Mouse (Mus musculus) regulatory T cell (primary cell): ENCODE results near the gene Clhc1.

Source experiments
- in situ Hi-C: fragments of 300-600 bp; cut with MboI, MseI; formaldehyde crosslinking; loops from one replicate; pipeline ENCODE4 v1.15.1; 2025; ENCODE audit warnings: high pct_unique_total_duplicates

Clhc1 gene

DNA sequence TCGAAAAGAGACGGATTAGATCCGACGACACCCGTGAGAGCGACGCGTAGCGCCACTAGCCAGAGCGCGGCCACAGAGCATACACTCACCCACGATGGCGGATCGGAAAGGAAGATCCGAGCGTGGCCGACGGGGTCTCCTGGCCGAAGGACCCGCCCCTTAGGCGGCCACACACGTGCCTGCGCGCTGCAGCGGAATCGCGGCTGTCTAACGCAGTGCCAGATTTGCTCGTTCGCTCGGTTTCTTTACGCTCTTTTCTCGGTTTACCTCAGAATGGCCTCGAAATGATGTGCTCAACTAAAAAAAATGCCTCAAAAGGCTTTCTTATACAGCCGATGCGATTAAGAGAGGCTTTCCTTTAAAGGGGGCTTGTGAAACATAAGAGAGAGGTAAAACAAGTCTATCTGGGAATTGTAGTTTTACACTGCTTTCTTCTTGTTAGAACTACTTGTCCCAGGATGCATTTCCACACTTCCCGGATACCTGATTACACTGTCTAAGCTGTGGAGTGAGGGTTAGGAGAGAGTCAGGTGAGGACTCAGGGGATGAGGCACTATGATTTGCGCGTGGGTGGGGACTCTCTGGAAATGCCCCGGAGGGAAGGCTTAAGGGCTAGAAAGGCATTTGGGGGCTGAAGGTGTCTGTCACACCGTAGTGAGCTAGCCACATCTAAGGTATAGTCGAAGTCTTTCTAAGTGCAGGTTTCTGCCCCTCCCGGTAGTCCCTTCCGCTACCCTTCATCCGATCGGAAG is at the start of gene Clhc1, which contains the start of gene Rps27a:
TSS of gene Clhc1 (plus strand) at position 199 of the 752 bp plus-strand sequence.
TSS of gene Rps27a (minus strand) at position 358 of the 752 bp plus-strand sequence.
- in situ Hi-C loops, result loop anchor here (5.0 to 25.0 kb wide), 3 partner anchors 144 to 1414 kb away; partner anchors contain the start of genes Erlec1 and Rtn4

- in situ Hi-C loops, result loop anchor here (25.0 kb wide), 1 partner anchor 1258 kb away; the partner anchor contains the start of gene Psme4
Measured at GRCm38 (mm10) chr11:29503948-29504893, 43.5 kb upstream of the Clhc1 start.

GRCm38 (mm10) chr11:29504899-29505625 is 42.7 kb upstream of the Clhc1 start:
- in situ Hi-C loops, result loop anchor here (25.0 kb wide), 1 partner anchor 1257 kb away; the partner anchor contains the start of gene Psme4

DNA sequence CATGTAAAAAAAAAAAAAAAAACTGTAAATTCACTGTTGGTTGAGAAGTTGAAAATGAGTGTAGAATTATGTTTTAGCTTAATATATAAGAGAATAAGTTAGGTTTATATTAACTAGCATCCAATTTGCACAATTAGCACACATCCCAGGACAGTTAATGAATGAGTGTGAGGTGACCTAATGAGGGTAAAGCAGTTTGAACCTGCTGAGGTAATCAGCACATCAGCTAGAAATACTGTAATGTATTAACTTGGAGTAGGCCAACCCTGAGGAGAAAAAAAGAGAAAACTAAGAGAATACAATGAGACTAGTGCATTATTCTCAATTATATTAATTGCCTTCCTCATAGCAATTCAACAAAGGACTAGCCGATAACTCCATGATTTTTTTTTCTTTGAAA is 38.3 kb upstream of the Clhc1 start:
- in situ Hi-C loops, result loop anchor here (25.0 kb wide), 1 partner anchor 1253 kb away; the partner anchor contains the start of gene Psme4

GRCm38 (mm10) chr11:29512818-29513535 is 34.8 kb upstream of the Clhc1 start:
- in situ Hi-C loops, result loop anchor here (25.0 kb wide), 1 partner anchor 1249 kb away; the partner anchor contains the start of gene Psme4

DNA sequence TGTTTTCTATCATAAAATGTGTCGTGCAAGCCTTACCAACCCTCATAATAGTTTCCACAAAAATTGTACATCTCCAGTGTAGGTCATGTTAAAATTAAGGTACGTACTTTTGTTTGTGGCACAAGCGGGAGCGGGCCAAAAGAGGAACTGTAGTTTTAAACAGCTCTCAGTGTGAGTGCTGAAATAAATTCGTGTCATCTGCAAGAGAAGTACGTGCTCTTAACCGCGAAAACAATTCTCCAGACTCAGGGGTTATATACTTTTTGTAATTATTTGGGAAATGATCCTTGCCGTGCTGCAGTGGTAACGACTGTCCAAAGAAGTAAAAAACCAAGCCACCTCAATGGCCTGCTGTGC is 33.4 kb upstream of the Clhc1 start:
- in situ Hi-C loops, result loop anchor here (25.0 kb wide), 1 partner anchor 1248 kb away; the partner anchor contains the start of gene Psme4

DNA sequence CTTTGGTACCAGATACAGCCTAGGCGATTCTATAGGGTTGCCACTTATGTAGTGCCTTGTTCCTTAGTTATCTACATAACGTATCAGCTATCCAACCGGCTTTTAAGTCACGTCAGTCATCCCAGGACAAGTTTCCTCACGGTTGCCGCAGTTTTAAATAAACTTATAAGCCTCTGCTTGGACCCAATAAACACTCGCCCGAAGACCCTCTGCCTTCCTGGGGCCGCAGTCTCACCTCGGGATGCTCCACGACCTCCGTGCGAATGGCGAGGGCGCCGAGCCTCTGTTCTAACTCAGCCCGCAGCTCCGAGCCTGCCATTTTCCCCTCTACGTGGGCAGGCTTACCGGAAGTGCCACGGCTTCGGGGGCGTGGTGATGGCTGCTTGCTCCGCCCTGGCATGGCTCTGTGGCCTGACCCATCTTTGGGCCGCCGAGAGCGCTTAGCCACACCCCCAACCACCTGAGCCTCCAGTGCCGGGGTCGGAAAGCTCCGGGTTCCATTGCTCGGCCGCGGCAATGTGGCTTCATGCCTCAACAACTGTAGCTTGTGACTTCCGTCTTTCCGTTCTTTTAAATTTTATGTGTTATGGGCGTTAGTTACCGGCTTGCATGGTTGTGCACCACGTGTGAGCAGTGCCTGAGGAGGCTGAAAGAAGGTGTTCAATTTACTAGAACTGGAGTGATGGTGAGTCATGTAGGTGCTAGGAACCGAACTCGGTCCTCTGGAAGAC is 32.9 kb upstream of the Clhc1 start, which contains the start of gene Prorsd1:
TSS of gene Prorsd1 (minus strand) at position 352 of the 731 bp plus-strand sequence.
- in situ Hi-C loops, result loop anchor here (25.0 kb wide), 1 partner anchor 1247 kb away; the partner anchor contains the start of gene Psme4

- in situ Hi-C loops, result loop anchor here (25.0 kb wide), 2 partner anchors 661 to 1436 kb away; partner anchors contain the start of gene Erlec1
Measured at GRCm38 (mm10) chr11:29525988-29526794, 21.6 kb upstream of the Clhc1 start, which contains the start of gene Mtif2. Gene Mtif2 (plus strand): TSS chr11:29526408.

- in situ Hi-C loops, result loop anchor here (25.0 kb wide), 2 partner anchors 649 to 1424 kb away; partner anchors contain the start of gene Erlec1
Measured at GRCm38 (mm10) chr11:29538201-29538600, 9.5 kb upstream of the Clhc1 start.

GRCm38 (mm10) chr11:29544225-29544945 is 3.4 kb upstream of the Clhc1 start:
- in situ Hi-C loops, result loop anchor here (25.0 kb wide), 2 partner anchors 643 to 1418 kb away; partner anchors contain the start of gene Erlec1

DNA sequence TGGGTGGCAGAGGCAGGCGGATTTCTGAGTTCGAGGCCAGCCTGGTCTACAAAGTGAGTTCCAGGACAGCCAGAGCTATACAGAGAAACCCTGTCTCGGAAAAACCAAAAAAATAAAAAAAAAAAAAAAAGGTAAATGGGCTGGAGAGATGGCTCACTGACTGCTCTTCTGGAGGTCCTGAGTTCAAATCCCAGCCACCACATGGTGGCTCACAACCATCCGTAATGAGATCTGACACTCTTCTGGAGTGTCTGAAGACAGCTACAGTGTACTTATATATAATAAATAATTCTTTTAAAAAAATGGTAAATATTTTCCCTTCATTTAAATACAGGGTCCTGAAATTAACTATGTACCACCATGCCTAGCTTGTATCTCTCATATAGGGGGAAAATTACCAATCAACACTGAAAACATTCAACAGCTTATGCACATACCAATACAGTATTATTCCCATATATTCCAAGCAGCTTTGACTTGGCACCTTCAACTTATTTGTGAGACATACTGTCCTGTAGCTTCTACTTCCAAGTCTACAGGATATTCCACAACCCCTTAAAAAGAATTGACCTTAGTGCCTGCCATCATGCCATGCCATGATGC is 2.5 kb upstream of the Clhc1 start:
- in situ Hi-C loops, result loop anchor here (5.0 to 25.0 kb wide), 3 partner anchors 147 to 1417 kb away; partner anchors contain the start of genes Erlec1 and Rtn4

- in situ Hi-C loops, result loop anchor here (5.0 to 25.0 kb wide), 3 partner anchors 146 to 1416 kb away; partner anchors contain the start of genes Erlec1 and Rtn4
Measured at GRCm38 (mm10) chr11:29546297-29546696, 1.5 kb upstream of the Clhc1 start.

- in situ Hi-C loops, result loop anchor here (5.0 to 25.0 kb wide), 3 partner anchors 146 to 1416 kb away; partner anchors contain the start of genes Erlec1 and Rtn4
Measured at GRCm38 (mm10) chr11:29546762-29547161, 988 bp upstream of the Clhc1 start.

DNA sequence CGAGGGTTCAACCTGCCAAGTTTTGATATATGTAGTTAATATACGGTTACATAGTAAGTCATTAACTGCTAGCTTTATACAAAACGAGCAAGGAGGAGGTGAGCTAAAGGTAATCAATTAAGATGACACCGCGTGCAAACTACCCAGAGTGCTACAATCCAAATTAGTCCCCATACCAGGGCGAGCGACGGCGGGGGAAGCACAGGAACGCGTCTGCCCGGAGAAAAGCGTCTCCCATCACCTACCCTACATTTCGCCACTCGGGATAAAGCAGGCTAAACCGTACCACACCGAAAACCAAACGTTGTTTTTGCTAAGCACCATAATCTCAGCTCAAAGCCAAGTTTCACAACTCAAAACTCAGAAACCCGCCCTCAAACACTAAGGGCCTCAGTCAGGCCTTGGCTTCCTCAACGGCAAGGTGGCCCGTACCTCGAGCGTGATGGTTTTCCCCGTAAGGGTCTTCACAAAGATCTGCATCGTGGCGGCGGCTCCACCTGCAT is 450 bp upstream of the Clhc1 start:
- in situ Hi-C loops, result loop anchor here (5.0 to 25.0 kb wide), 3 partner anchors 145 to 1415 kb away; partner anchors contain the start of genes Erlec1 and Rtn4

GRCm38 (mm10) chr11:29548504-29549424 is 1.0 kb downstream of the Clhc1 start:
- in situ Hi-C loops, result loop anchor here (5.0 to 25.0 kb wide), 3 partner anchors 144 to 1414 kb away; partner anchors contain the start of genes Erlec1 and Rtn4
